Mouse (Mus musculus): ENCODE measurements at regions not wholly inside any gene's neighbourhood (a gene's known extent, or its start where the extent isn't known, plus 50 kb on each side); places are given as distances from the start of the nearest gene placed in this dataset.
A peak's percentile ranks its signal among the peaks of the same experiment; 100 is the strongest.

GRCm38 (mm10) chr2:38456571-38456970 is 54.9 kb upstream of the Nek6 start:
- peaks cover 14% of the 10 kb centered on the region for H3K4me1 ChIP-seq
- H3K9me3 ChIP-seq = no peaks in the 10 kb centered on the region
- H3K27ac ChIP-seq = no peak overlapping the region
- 67% methylated on average over 3 of the region's 3 CpGs for WGBS
- ATAC-seq (ENCODE audit: insufficient number of reproducible peaks, low FRiP score, low TSS enrichment, low read depth) = no peak
- no peaks in the 10 kb centered on the region for H3K27me3 ChIP-seq
- no peak overlapping the region for H3K9ac ChIP-seq
- H3K36me3 ChIP-seq = no peaks in the 10 kb centered on the region
- no peak overlapping the region for H3K4me3 ChIP-seq
- H3K4me2 ChIP-seq = no peak overlapping the region

GRCm38 (mm10) chr2:38460367-38460766 is 51.1 kb upstream of the Nek6 start:
- WGBS = 64% methylated on average over 2 of the region's 2 CpGs
- Histone ChIP-seq H3K36me3 (no peaks in the 10 kb centered on the region), H3K4me1 (peaks cover 17% of the 10 kb centered on the region), H3K27ac (peak overlapping the region; percentile 14; the same call in 1 of the 2 replicates), H3K9me3 (no peaks in the 10 kb centered on the region), H3K9ac (no peak overlapping the region), H3K4me2 (no peak overlapping the region), H3K4me3 (no peak overlapping the region), H3K27me3 (no peaks in the 10 kb centered on the region)
- no peak for ATAC-seq (ENCODE audit: insufficient number of reproducible peaks, low FRiP score, low TSS enrichment, low read depth)

GRCm38 (mm10) chr2:38460825-38461540 is 50.5 kb upstream of the Nek6 start:
- no peak overlapping the region for H3K4me2 ChIP-seq
- H3K9ac ChIP-seq = no peak overlapping the region
- no peaks in the 10 kb centered on the region for H3K36me3 ChIP-seq
- WGBS = 21% methylated on average over 6 of the region's 6 CpGs
- H3K4me3 ChIP-seq = no peak overlapping the region
- peak overlapping the region; percentile 14; the same call in 1 of the 2 replicates for H3K27ac ChIP-seq
- H3K4me1 ChIP-seq = peaks cover 17% of the 10 kb centered on the region
- ATAC-seq (ENCODE audit: insufficient number of reproducible peaks, low FRiP score, low TSS enrichment, low read depth) = peak; percentile 61; the same call in 1 of the 2 replicates
- H3K9me3 ChIP-seq = no peaks in the 10 kb centered on the region
- H3K27me3 ChIP-seq = no peaks in the 10 kb centered on the region

All from limb, embryonic 15.5 days (tissue).